Mouse (Mus musculus) small intestine, adult 2 months (tissue): ENCODE data around the gene Zfp697.
"Not testable (repeated sequence)": the region's sequence is repeated elsewhere in the genome, so short reads cannot be mapped to it uniquely, and the experiment has no call there.

Source experiments
- CTCF ChIP-seq: fragments of 200-500 bp; IDR thresholded peaks from 2 replicates; pipeline ENCODE4 v1.5.1; 2012; ENCODE audit warnings: low read depth, mild to moderate bottlenecking, control low read depth, inconsistent platforms, low read length, moderate library complexity, mixed read lengths; ENCODE audit not compliant: insufficient replicate concordance, insufficient read length; ENCODE audit errors: extremely low read depth
- POLR2A ChIP-seq: fragments of 200-500 bp; IDR thresholded peaks from 2 replicates; pipeline ENCODE4 v1.6.1; 2012; ENCODE audit warnings: low read depth, mild to moderate bottlenecking, control low read depth, inconsistent platforms, low read length, moderate library complexity

- TF ChIP-seq CTCF, POLR2A: not testable (repeated sequence)
Measured at GRCm38 (mm10) chr3:98582622-98583021, 200.4 kb downstream of the Zfp697 start.
